Mouse (Mus musculus) forebrain, postnatal 0 days (tissue): ENCODE results near the gene Astn1. TPM values are rescaled to one million over a fixed set of nuclear protein-coding genes. Genes with fewer than 3 reads are reported as not detected.

ENCODE experiments used
- ATAC-seq: fragments of 200-750 bp; cut with Nextera tagmentation; 2 replicates; pipeline ENCODE4 v1.8.0; 2017; ENCODE audit warnings: mild to moderate bottlenecking, moderate library complexity
- DNase-seq: peaks from one replicate; pipeline ENCODE4 v3.0.0-alpha.2; 2015
- H3K27ac ChIP-seq: fragments of 300-500 bp; sonication (generic); 2 replicates; pipeline ENCODE4 v1.5.1; 2014; ENCODE audit warnings: low read depth, mild to moderate bottlenecking, antibody characterized with exemption, low read length, moderate library complexity, mixed read lengths
- H3K27me3 ChIP-seq: fragments of 300-500 bp; sonication (generic); 2 replicates; pipeline ENCODE4 v1.6.1; 2014; ENCODE audit warnings: mild to moderate bottlenecking, low read length, mixed read lengths; ENCODE audit not compliant: insufficient read depth
- H3K36me3 ChIP-seq: fragments of 300-500 bp; sonication (generic); 2 replicates; pipeline ENCODE4 v1.6.1; 2014; ENCODE audit warnings: mild to moderate bottlenecking, moderate library complexity; ENCODE audit not compliant: insufficient read depth
- H3K4me1 ChIP-seq: fragments of 300-500 bp; sonication (generic); 2 replicates; pipeline ENCODE4 v1.6.1; 2014; ENCODE audit warnings: antibody characterized with exemption; ENCODE audit not compliant: insufficient read depth
- H3K4me2 ChIP-seq: fragments of 300-500 bp; sonication (generic); 2 replicates; pipeline ENCODE4 v1.6.1; 2014; ENCODE audit warnings: low read depth, mild to moderate bottlenecking, moderate library complexity
- H3K4me3 ChIP-seq: fragments of 300-500 bp; sonication (generic); 2 replicates; pipeline ENCODE4 v1.5.1; 2014; ENCODE audit warnings: low read depth, low read length, mixed read lengths
- H3K9ac ChIP-seq: fragments of 300-500 bp; sonication (generic); 2 replicates; pipeline ENCODE4 v1.6.1; 2014; ENCODE audit warnings: mild to moderate bottlenecking
- H3K9me3 ChIP-seq: fragments of 300-500 bp; sonication (generic); 2 replicates; pipeline ENCODE4 v1.6.1; 2016; ENCODE audit warnings: low read length
- CTCF ChIP-seq: sonication (generic); IDR thresholded peaks from 2 replicates; pipeline ENCODE4 v1.5.1; 2016; ENCODE audit warnings: antibody characterized with exemption, control low read depth, low read depth
- WGBS: fragments of 180-500 bp; shearing (Covaris S2); extraction: QIAGEN DNeasy Blood & Tissue Kit; methylation state at CpG from one replicate; pipeline ENCODE4 v1.1.7; 2014; 5-methylcytosine and 5-hydroxymethylcytosine counted together
- microRNA counts: library from miRNA; unstranded; fragments of <30 nt; microRNA quantifications from one replicate; lab custom pipeline; 2015
- microRNA-seq, 2 experiments: library from miRNA; unstranded; fragments of <30 nt; microRNA quantifications; one replicate each; pipeline ENCODE4; 2016
- polyA plus RNA-seq: library from polyadenylated mRNA; unstranded; fragments of >200 nt; fragmentation: Nextera tagmentation; extraction: Ambion mirVana; gene quantifications from 2 replicates; pipeline ENCODE4 v1.2.1, GENCODE M21; 2015
- total RNA-seq: library from RNA; depleted of rRNA; stranded (reverse); fragments of >200 nt; gene quantifications from 2 replicates; pipeline ENCODE4 v1.2.3, GENCODE M21; 2014; rRNA removed

Astn1 gene
- total and polyA plus RNA-seq, 2 experiments from 2014 or later, result 29.4 to 122 TPM

DNA sequence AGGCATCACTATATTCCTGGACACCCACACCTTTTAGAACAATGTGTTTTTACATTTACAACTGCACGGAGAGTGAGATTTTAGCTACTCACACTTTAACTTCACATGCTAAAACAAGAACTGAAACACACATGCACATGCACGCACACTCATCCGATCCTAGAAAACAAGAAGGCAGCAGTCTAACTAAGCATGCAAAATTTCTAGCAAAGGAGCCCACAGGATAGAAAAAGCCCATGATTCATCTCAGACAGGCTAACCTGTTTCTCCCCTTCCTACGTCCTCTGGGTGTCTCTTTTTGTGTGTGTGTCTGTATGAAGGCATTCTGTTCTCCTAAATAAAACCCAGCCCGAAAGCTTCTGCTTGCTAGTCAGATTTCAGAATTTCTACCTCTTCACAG, 378.9 kb downstream of the Astn1 start:
- TF ChIP-seq CTCF, result no peak
- Histone ChIP-seq H3K27ac (peak overlapping the region; percentile 29; the same call in 1 of the 2 replicates), H3K27me3 (no peaks in the 10 kb centered on the region), H3K4me3 (no peak overlapping the region), H3K36me3 (no peaks in the 10 kb centered on the region), H3K9ac (no peak overlapping the region), H3K4me1 (no peaks in the 10 kb centered on the region), H3K9me3 (no peaks in the 10 kb centered on the region), H3K4me2 (no peak overlapping the region)
- ATAC-seq (no peak), DNase-seq (no peak)
- 80% methylated on average over 5 of the region's 5 CpGs for WGBS

MicroRNA genes within 50 kb of the gene (microRNA counts, 519-probe panel; counts per million panel counts)
- microRNA mmu-miR-488 (lab: Ali Mortazavi, UCI), result 3,871 counts per million, percentile 43 among the panel's probes with 10 or more counts

Small RNA genes lying within 50 kb of the gene (microRNA-seq; reads per million reads assigned to microRNA genes)
- gene Mir488, result 297 to 368 reads per million in 2 experiments

Other genes with a start within 250 kb of the Astn1 start
- gene Brinp2, start 5.9 kb upstream of the Astn1 start, total RNA-seq, result 46.8 and 54.1 TPM in 2 replicates
- 34.1 and 40.6 TPM in 2 replicates for gene Brinp2, start 5.9 kb upstream of the Astn1 start, polyA plus RNA-seq